Comparison of ENCODE assay signal across 25 mouse cellular contexts in genomic region chr9:15387075-15387643, GRCm38 (mm10). TPM values are rescaled to one million over a fixed set of nuclear protein-coding genes. Genes with fewer than 3 reads are reported as not detected.
DNase-seq lines count a peak whose midpoint lies in the region; ATAC-seq lines count a peak whose summit lies in the region.
"Had no signal": no experiment of that assay in that cellular context is flagged by ENCODE, and none has a peak within 500 bp of the region (broad histone marks: within the 10 kb centered on the region; RNA-seq: fewer than 3 reads in every experiment).

No protein-coding gene starts in this region.

- no peaks in the 10 kb centered on the region for H3K27me3 ChIP-seq in kidney, embryonic 14.5 days (ENCODE audit: control insufficient read depth, insufficient read depth, low read length)
- H3K27me3 ChIP-seq in forebrain, embryonic 14.5 days (replicated peaks; ENCODE audit: control insufficient read depth, insufficient read depth, low read length), result no peaks in the 10 kb centered on the region
- H3K27me3 ChIP-seq: limb, embryonic 12.5 days; lung, embryonic 15.5 days; midbrain, embryonic 13.5 days; neural tube, embryonic 13.5 days; stomach, embryonic 15.5 days had no signal

- 87% methylated on average over 5 of the region's 5 CpGs for WGBS in kidney, embryonic 14.5 days
- 83% methylated on average over 5 of the region's 5 CpGs for WGBS in forebrain, embryonic 14.5 days

- no peak overlapping the region for H3K9ac ChIP-seq in kidney, embryonic 14.5 days (ENCODE audit: low read depth, low read length)
- H3K9ac ChIP-seq in forebrain, embryonic 14.5 days (ENCODE audit: low read length), result no peak overlapping the region
- H3K9ac ChIP-seq: forebrain, postnatal 0 days; limb, embryonic 12.5 days; lung, embryonic 15.5 days; midbrain, embryonic 13.5 days; neural tube, embryonic 13.5 days; stomach, embryonic 15.5 days had no signal

- ATAC-seq in kidney, embryonic 14.5 days (ENCODE audit: low FRiP score, low TSS enrichment), result no peak
- no peak for ATAC-seq in forebrain, embryonic 14.5 days
- ATAC-seq: forebrain, postnatal 0 days; hindbrain, embryonic 16.5 days; midbrain, embryonic 13.5 days had no signal

- no peaks in the 10 kb centered on the region for H3K9me3 ChIP-seq in kidney, embryonic 14.5 days (ENCODE audit: control insufficient read depth, low read length)
- H3K9me3 ChIP-seq in forebrain, embryonic 14.5 days (replicated peaks; ENCODE audit: control insufficient read depth, low read length), result no peaks in the 10 kb centered on the region
- H3K9me3 ChIP-seq: G1E; limb, embryonic 12.5 days; lung, embryonic 15.5 days; midbrain, embryonic 13.5 days; neural tube, embryonic 13.5 days; stomach, embryonic 15.5 days had no signal

- H3K4me3 ChIP-seq in kidney, embryonic 14.5 days (ENCODE audit: low read length), result no peak overlapping the region
- H3K4me3 ChIP-seq in forebrain, embryonic 14.5 days (ENCODE audit: low read depth, low read length), result no peak overlapping the region
- H3K4me3 ChIP-seq: erythroblast, embryonic 14.5 days; limb, embryonic 12.5 days; lung, embryonic 15.5 days; midbrain, embryonic 13.5 days; neural tube, embryonic 13.5 days; stomach, embryonic 15.5 days had no signal

- H3K27ac ChIP-seq in kidney, embryonic 14.5 days (ENCODE audit: low read depth, low read length), result no peak overlapping the region
- H3K27ac ChIP-seq in forebrain, embryonic 14.5 days (ENCODE audit: low read depth, low read length), result no peak overlapping the region
- H3K27ac ChIP-seq: limb, embryonic 12.5 days; lung, embryonic 15.5 days; midbrain, embryonic 13.5 days; neural tube, embryonic 13.5 days; stomach, embryonic 15.5 days had no signal

- no peaks in the 10 kb centered on the region for H3K4me1 ChIP-seq in kidney, embryonic 14.5 days (ENCODE audit: control insufficient read depth, insufficient read depth, low read length)
- no peaks in the 10 kb centered on the region for H3K4me1 ChIP-seq in forebrain, embryonic 14.5 days (ENCODE audit: control insufficient read depth, insufficient read depth, low read length)
- H3K4me1 ChIP-seq: limb, embryonic 12.5 days; lung, embryonic 15.5 days; midbrain, embryonic 13.5 days; neural tube, embryonic 13.5 days; stomach, embryonic 15.5 days had no signal

- H3K4me2 ChIP-seq in kidney, embryonic 14.5 days (replicated peaks; ENCODE audit: low read depth, low read length), result no peak overlapping the region
- H3K4me2 ChIP-seq in forebrain, embryonic 14.5 days (ENCODE audit: low read length), result no peak overlapping the region
- H3K4me2 ChIP-seq: limb, embryonic 12.5 days; lung, embryonic 15.5 days; midbrain, embryonic 13.5 days; neural tube, embryonic 13.5 days; stomach, embryonic 15.5 days had no signal

- peak; percentile 67 for DNase-seq in kidney, adult 11 months
- DNase-seq in layer of hippocampus, adult 8-10 months (ENCODE audit: low spot score in 2 of 2), result peak; percentile 14 to 43
- no peak for DNase-seq in layer of hippocampus, postnatal 10 days (ENCODE audit: low spot score in 2 of 2)
- DNase-seq in MEL-GATA-1-ER (ENCODE audit: extremely low read depth, low read depth), result peak; percentile 12
- peak; percentile 33 to 53 for DNase-seq in kidney, postnatal 25 days
- DNase-seq in ovary, postnatal 10 days (ENCODE audit: low spot score), result no peak
- DNase-seq in forebrain, embryonic 14.5 days (ENCODE audit: low spot score), result no peak
- DNase-seq: adrenal gland, postnatal 14 days; cerebellum, adult 11-12 months; cerebellum, postnatal 10 days; forebrain, postnatal 0 days; gastrocnemius, postnatal 14 days; heart, postnatal 14 days; lung, postnatal 4 days; right cerebral cortex, postnatal 14 days; thymus, postnatal 14 days had no signal

- H3K36me3 ChIP-seq in kidney, embryonic 14.5 days (ENCODE audit: control insufficient read depth, insufficient read depth, low read length), result no peaks in the 10 kb centered on the region
- H3K36me3 ChIP-seq in forebrain, embryonic 14.5 days (ENCODE audit: control insufficient read depth, insufficient read depth, low read length), result no peaks in the 10 kb centered on the region
- H3K36me3 ChIP-seq: G1E; limb, embryonic 12.5 days; lung, embryonic 15.5 days; midbrain, embryonic 13.5 days; neural tube, embryonic 13.5 days; stomach, embryonic 15.5 days had no signal

RNA-seq across cellular contexts. Expression of gene Cep295, which starts 29.6 kb away (rescaled TPM):
- 21.4 and 26.9 TPM in 2 replicates for polyA plus RNA-seq in kidney, embryonic 14.5 days (2014; fragmentation: Nextera tagmentation; extraction: Ambion mirVana)
- total RNA-seq in layer of hippocampus, adult 8-10 months (2022), result 10 to 100 TPM; 25.5 to 28.8 (median 26.0) TPM
- 10 to 100 TPM; 26.5 to 26.9 TPM for total RNA-seq in layer of hippocampus, postnatal 10 days (2021)
- 15.8 and 16.0 TPM in 2 replicates for polyA plus RNA-seq in forebrain, embryonic 14.5 days (2014; fragmentation: Nextera tagmentation; extraction: Ambion mirVana)

Comparison
In these comparisons a context has a peak if more than half of its experiments do, and no peak if none do; other contexts are left out.
1. DNase-seq: peak in kidney, adult 11 months (single experiment), layer of hippocampus, adult 8-10 months (2 of 2), MEL-GATA-1-ER (single experiment) and kidney, postnatal 25 days (2 of 2); none in layer of hippocampus, postnatal 10 days (0 of 2), ovary, postnatal 10 days (single experiment) and forebrain, embryonic 14.5 days (single experiment).